In the genomic region with DNA sequence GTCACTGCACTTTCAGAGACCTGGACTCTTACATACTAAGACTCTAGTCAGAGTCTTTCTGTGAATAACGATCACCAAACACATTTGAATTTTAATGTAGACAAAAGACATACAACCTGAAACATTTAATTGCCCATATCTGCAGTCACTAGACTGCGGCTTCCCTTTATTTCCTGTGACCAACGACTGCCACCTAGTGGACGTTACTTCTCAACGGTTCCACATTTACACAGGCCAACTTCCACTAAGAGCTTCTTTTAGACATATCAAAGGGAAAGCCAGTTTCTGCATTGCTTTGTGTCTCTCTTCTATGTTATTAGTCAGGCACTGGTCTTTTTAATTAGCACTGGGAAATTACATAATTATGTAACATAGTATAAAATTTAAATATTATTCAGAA, we compare ENCODE assay signal across 8 mouse cellular contexts. TPM values are rescaled to one million over a fixed set of nuclear protein-coding genes. Genes with fewer than 3 reads are reported as not detected.
DNase-seq lines count a peak whose midpoint lies in the region; ATAC-seq and TF ChIP-seq lines count a peak whose summit lies in the region.

No protein-coding gene starts in this region.

- H3K27me3 ChIP-seq in MEL (ENCODE audit: control insufficient read depth in 1 of 2, insufficient read depth in 2 of 2, low read length in 2 of 2) = no peaks in the 10 kb centered on the region
- H3K27me3 ChIP-seq in liver, postnatal 0 days (ENCODE audit: insufficient read depth, low read length) = no peaks in the 10 kb centered on the region
- no peaks in the 10 kb centered on the region for H3K27me3 ChIP-seq in neural tube, embryonic 14.5 days (ENCODE audit: control insufficient read depth, insufficient read depth, low read length)

- DNase-seq in B cell, adult 2 months = peak; percentile 60 to 66
- peak; percentile 94 for DNase-seq in MEL (ENCODE audit: low read depth, low spot score)
- DNase-seq in cerebellum, postnatal 10 days = peak; percentile 73 to 79
- DNase-seq in frontal cortex, postnatal 36 days (ENCODE audit: low spot score in 2 of 2) = peak; percentile 30 to 71
- DNase-seq in kidney, postnatal 10 days = peak; percentile 72
- DNase-seq in liver, postnatal 0 days = peak; percentile 67
- DNase-seq in ovary, postnatal 36 days (ENCODE audit: low spot score) = no peak

- peak; percentile 80 to 97 (median 83) for TF ChIP-seq CTCF in MEL (IDR thresholded peaks at IDR 0.05 in 2 of 3, conservative IDR thresholded peaks at IDR 0.05 in 1 of 3; ENCODE audit: control insufficient read depth in 1 of 3, insufficient read depth in 1 of 3, low read depth in 2 of 3, low read length in 3 of 3, poor library complexity in 1 of 3, severe bottlenecking in 1 of 3)
- TF ChIP-seq CTCF in liver, postnatal 0 days (IDR thresholded peaks at IDR 0.05; ENCODE audit: low read depth) = peak; percentile 87

- 8% methylated on average over 5 of the region's 5 CpGs for WGBS in liver, postnatal 0 days (ENCODE audit: insufficient replicate concordance)
- 2% methylated on average over 5 of the region's 5 CpGs for WGBS in neural tube, embryonic 14.5 days

- no peak overlapping the region for H3K4me2 ChIP-seq in liver, postnatal 0 days (ENCODE audit: low read depth, low read length)
- H3K4me2 ChIP-seq in neural tube, embryonic 14.5 days (ENCODE audit: low read depth, low read length) = no peak overlapping the region

- peaks cover 2 to 14% of the 10 kb centered on the region in 2 experiments; a peak in 3 of 4 replicates for H3K4me1 ChIP-seq in MEL (ENCODE audit: control insufficient read depth in 1 of 2, insufficient read depth in 2 of 2, low read length in 2 of 2)
- H3K4me1 ChIP-seq in liver, postnatal 0 days (ENCODE audit: insufficient read depth) = no peaks in the 10 kb centered on the region; the same call in 1 of the 2 replicates
- H3K4me1 ChIP-seq in neural tube, embryonic 14.5 days (ENCODE audit: control insufficient read depth, insufficient read depth, low read length) = no peaks in the 10 kb centered on the region

- TF ChIP-seq EP300 in MEL (IDR thresholded peaks at IDR 0.05; ENCODE audit: low read depth in 1 of 2, low read length in 2 of 2) = peak in 1 of 2 experiments; percentile 20; a peak in 1 of 4 replicates
- no peak for TF ChIP-seq EP300 in liver, postnatal 0 days (IDR thresholded peaks at IDR 0.05; ENCODE audit: low read depth)

- ATAC-seq in liver, postnatal 0 days = peak; percentile 54
- ATAC-seq in neural tube, embryonic 14.5 days (ENCODE audit: low read depth) = peak; percentile 54

- H3K79me2 ChIP-seq in MEL (ENCODE audit: control insufficient read depth, insufficient read depth, low read length, poor library complexity) = no peaks in the 10 kb centered on the region

- no peak overlapping the region for H3K4me3 ChIP-seq in MEL (ENCODE audit: control insufficient read depth in 1 of 2, insufficient read depth in 1 of 2, low read depth in 2 of 2, low read length in 2 of 2)
- H3K4me3 ChIP-seq in liver, postnatal 0 days (ENCODE audit: low read depth, low read length) = no peak overlapping the region
- no peak overlapping the region for H3K4me3 ChIP-seq in neural tube, embryonic 14.5 days (ENCODE audit: low read depth, low read length)

- H3K9me3 ChIP-seq in MEL (replicated peaks; ENCODE audit: insufficient read depth, low read length) = no peaks in the 10 kb centered on the region
- H3K9me3 ChIP-seq in liver, postnatal 0 days (ENCODE audit: low read length) = no peaks in the 10 kb centered on the region
- no peaks in the 10 kb centered on the region for H3K9me3 ChIP-seq in neural tube, embryonic 14.5 days (ENCODE audit: control insufficient read depth, low read length)

- TF ChIP-seq POLR2A in MEL (IDR thresholded peaks at IDR 0.05; ENCODE audit: control insufficient read depth in 1 of 2, insufficient read depth in 1 of 2, low read depth in 1 of 2, low read length in 2 of 2, poor library complexity in 1 of 2) = no peak

- peaks cover 0 to 5% of the 10 kb centered on the region in 2 experiments; a peak in 1 of 4 replicates for H3K36me3 ChIP-seq in MEL (ENCODE audit: control insufficient read depth in 1 of 2, insufficient read depth in 2 of 2, low read length in 2 of 2)
- no peaks in the 10 kb centered on the region for H3K36me3 ChIP-seq in liver, postnatal 0 days (replicated peaks; ENCODE audit: insufficient read depth, low read length)
- H3K36me3 ChIP-seq in neural tube, embryonic 14.5 days (ENCODE audit: control insufficient read depth, insufficient read depth, low read length) = no peaks in the 10 kb centered on the region; the same call in 1 of the 2 replicates

- no peak overlapping the region for H3K27ac ChIP-seq in MEL (ENCODE audit: control insufficient read depth, low read depth, low read length)
- no peak overlapping the region for H3K27ac ChIP-seq in liver, postnatal 0 days (ENCODE audit: low read depth)
- H3K27ac ChIP-seq in neural tube, embryonic 14.5 days (ENCODE audit: low read depth, low read length) = no peak overlapping the region

- H3K9ac ChIP-seq in MEL (ENCODE audit: control insufficient read depth, low read depth, low read length, poor library complexity, severe bottlenecking) = 0 out of 2 replicates have a peak overlapping the region, but pooled peaks have one; percentile 10
- no peak overlapping the region for H3K9ac ChIP-seq in liver, postnatal 0 days (replicated peaks)
- H3K9ac ChIP-seq in neural tube, embryonic 14.5 days (replicated peaks; ENCODE audit: low read depth, low read length) = no peak overlapping the region

- peak; percentile 92 for TF ChIP-seq RAD21 in MEL (IDR thresholded peaks at IDR 0.05; ENCODE audit: low read depth, low read length)

TF ChIP-seq in MEL, 35 proteins besides CTCF, POLR2A, EP300 and RAD21:
- TF ChIP-seq GATA1 (IDR thresholded peaks at IDR 0.05; ENCODE audit: low read depth, low read length) (0 out of 2 replicates have a peak, but pooled peaks have one; percentile 34), GABPA (IDR thresholded peaks at IDR 0.05; ENCODE audit: low read depth, low read length) (no peak), MAFK (IDR thresholded peaks at IDR 0.05; ENCODE audit: borderline replicate concordance, low read depth, low read length) (no peak), ZC3H11A (IDR thresholded peaks at IDR 0.05; ENCODE audit: low read depth, low read length) (peak; percentile 68), TBP (IDR thresholded peaks at IDR 0.05; ENCODE audit: low read depth, low read length) (no peak), TCF12 (IDR thresholded peaks at IDR 0.05; ENCODE audit: low read depth, low read length) (0 out of 2 replicates have a peak, but pooled peaks have one; percentile 13), ZNF384 (IDR thresholded peaks at IDR 0.05; ENCODE audit: low read depth, low read length) (peak; percentile 50; the same call in 1 of the 2 replicates), SMC3 (IDR thresholded peaks at IDR 0.05; ENCODE audit: low read depth, low read length) (peak; percentile 91), HCFC1 (IDR thresholded peaks at IDR 0.05; ENCODE audit: low read depth, low read length) (0 out of 2 replicates have a peak, but pooled peaks have one; percentile 35)
TF ChIP-seq in MEL: peak in this region for 6.

RNA-seq across cellular contexts. Expression of a gene that starts 20.2 kb away (rescaled TPM):
- not detected in 2 replicates for total RNA-seq in MEL (2012; rRNA removed)
- not detected for polyA plus RNA-seq in MEL (2012; ENCODE audit: insufficient read depth in 1 of 2, insufficient read length in 2 of 2, low read depth in 1 of 2, low replicate concordance in 2 of 2, missing spikeins in 1 of 2)
- 38.6 and 42.1 TPM in 2 replicates for polyA plus RNA-seq in liver, postnatal 0 days (2015; fragmentation: Nextera tagmentation; extraction: Ambion mirVana)
- 0.17 and 0.18 TPM in 2 replicates for polyA plus RNA-seq in neural tube, embryonic 14.5 days (2014; fragmentation: Nextera tagmentation; extraction: Ambion mirVana)

Comparison
In these comparisons a context has a peak if more than half of its experiments do, and no peak if none do; other contexts are left out.
1. RNA of a gene that starts 20.2 kb away (polyA plus RNA-seq): 38.6 to 42.1 TPM in liver, postnatal 0 days; 0.17 to 0.18 TPM in neural tube, embryonic 14.5 days and not detected in MEL; every median in the first group is over 10 times any median in the second.